Mouse (Mus musculus) limb, embryonic 14.5 days (tissue): ENCODE data around the gene Prr12. TPM values are rescaled to one million over a fixed set of nuclear protein-coding genes. Genes with fewer than 3 reads are reported as not detected.
"Not testable (repeated sequence)": the region's sequence is repeated elsewhere in the genome, so short reads cannot be mapped to it uniquely, and the experiment has no call there.

ENCODE experiments used
- ATAC-seq: fragments of 200-750 bp; cut with Nextera tagmentation; 2 replicates; pipeline ENCODE4 v1.8.0; 2017; ENCODE audit warnings: low read depth, moderate number of reproducible peaks, moderate TSS enrichment; ENCODE audit not compliant: low FRiP score
- DNase-seq: peaks from one replicate; pipeline ENCODE4 v3.0.0-alpha.2; 2015; ENCODE audit warnings: low spot score
- H3K27ac ChIP-seq: fragments of 300-500 bp; sonication (generic); replicated peaks from 2 replicates; pipeline ENCODE4 v1.5.1; 2014; ENCODE audit warnings: low read depth, mild to moderate bottlenecking, low read length, moderate library complexity, mixed read lengths
- H3K27me3 ChIP-seq: fragments of 300-500 bp; sonication (generic); 2 replicates; pipeline ENCODE4 v1.6.1; 2014; ENCODE audit warnings: low read length, mixed read lengths; ENCODE audit not compliant: control insufficient read depth, insufficient read depth
- H3K36me3 ChIP-seq: fragments of 300-500 bp; sonication (generic); 2 replicates; pipeline ENCODE4 v1.6.1; 2014; ENCODE audit warnings: mild to moderate bottlenecking, low read length, moderate library complexity, mixed read lengths; ENCODE audit not compliant: control insufficient read depth, insufficient read depth
- H3K4me1 ChIP-seq: fragments of 300-500 bp; sonication (generic); 2 replicates; pipeline ENCODE4 v1.6.1; 2014; ENCODE audit warnings: antibody characterized with exemption, low read length, mixed read lengths; ENCODE audit not compliant: control insufficient read depth, insufficient read depth
- H3K4me2 ChIP-seq: fragments of 300-500 bp; sonication (generic); replicated peaks from 2 replicates; pipeline ENCODE4 v1.6.1; 2014; ENCODE audit warnings: low read depth, mild to moderate bottlenecking, low read length, moderate library complexity; ENCODE audit not compliant: severe bottlenecking
- H3K4me3 ChIP-seq: fragments of 300-500 bp; sonication (generic); replicated peaks from 2 replicates; pipeline ENCODE4 v1.5.1; 2014; ENCODE audit warnings: low read length
- H3K9ac ChIP-seq: fragments of 300-500 bp; sonication (generic); 2 replicates; pipeline ENCODE4 v1.6.1; 2014; ENCODE audit warnings: mild to moderate bottlenecking, low read depth, low read length, moderate library complexity; ENCODE audit not compliant: severe bottlenecking
- H3K9me3 ChIP-seq: fragments of 300-500 bp; sonication (generic); 2 replicates; pipeline ENCODE4 v1.6.1; 2016; ENCODE audit warnings: low read length; ENCODE audit not compliant: control insufficient read depth
- POLR2A ChIP-seq: fragments of 200-500 bp; IDR thresholded peaks from 2 replicates; pipeline ENCODE4 v1.8.0; 2012; ENCODE audit warnings: inconsistent platforms, mild to moderate bottlenecking, moderate library complexity, borderline replicate concordance; ENCODE audit not compliant: insufficient read depth, insufficient read length; ENCODE audit errors: extremely low read depth
- WGBS: fragments of 180-500 bp; shearing (Covaris S2); extraction: QIAGEN DNeasy Blood & Tissue Kit; methylation state at CpG from one replicate; pipeline ENCODE4 v1.1.7; 2014; 5-methylcytosine and 5-hydroxymethylcytosine counted together
- polyA plus RNA-seq, 2 experiments: library from polyadenylated mRNA; depleted of rRNA in 1 of 2; stranded (reverse) in 1 of 2; unstranded in 1 of 2; fragments of >200 nt; fragmentation: Nextera tagmentation in 1 of 2; extraction: Ambion mirVana in 1 of 2; gene quantifications; 2 replicates each; pipeline versions ENCODE4 v1.2.1 to v1.2.3; 2012 to 2014

The Prr12 gene
- polyA plus RNA-seq (2012; rRNA removed) = 25.2 and 26.8 TPM in 2 replicates
- 16.0 and 19.6 TPM in 2 replicates for polyA plus RNA-seq (2014; fragmentation: Nextera tagmentation; extraction: Ambion mirVana)

DNA sequence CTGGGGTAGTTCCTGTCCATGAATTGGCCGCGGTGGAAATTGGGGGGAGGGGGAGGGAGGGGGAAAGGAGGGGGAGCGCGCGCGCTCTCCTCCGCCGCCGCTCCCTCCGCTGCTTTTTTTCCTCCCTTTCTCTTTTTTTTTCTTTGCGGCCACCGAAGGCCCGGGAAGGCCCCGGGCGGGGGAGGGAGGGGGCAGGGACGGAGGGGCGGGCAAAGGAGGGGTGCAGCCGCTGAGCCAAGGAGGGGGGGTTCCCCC, at the start of gene Prr12:
Gene Prr12, minus strand, starts transcription at position 20 of the 255 bp plus-strand sequence.
- Histone ChIP-seq H3K4me3 (peak within 1 kb of the TSS; percentile 92), H3K9ac (peak within 1 kb of the TSS; percentile 90), H3K9me3 (no peaks in the 10 kb centered on the region), H3K27ac (peak within 1 kb of the TSS; percentile 98), H3K4me1 (peaks cover 7% of the 10 kb centered on the region; the same call in 1 of the 2 replicates), H3K36me3 (peaks cover 30% of the 10 kb centered on the region), H3K27me3 (no peaks in the 10 kb centered on the region), H3K4me2 (peak within 1 kb of the TSS; percentile 96)
- peak; percentile 10; the same call in 1 of the 2 replicates for ATAC-seq
- DNase-seq = peak; percentile 69
- no peak for TF ChIP-seq POLR2A
- WGBS = 0% methylated on average over 8 of the region's 18 CpGs

- no peak overlapping the region for H3K9ac ChIP-seq
- H3K27me3 ChIP-seq = no peaks in the 10 kb centered on the region
- ATAC-seq (no peak), DNase-seq (no peak)
- peaks cover 4% of the 10 kb centered on the region; the same call in 1 of the 2 replicates for H3K36me3 ChIP-seq
- H3K4me2 ChIP-seq = no peak overlapping the region; the same call in 1 of the 2 replicates
- TF ChIP-seq POLR2A = no peak
- H3K4me1 ChIP-seq = peaks cover 21% of the 10 kb centered on the region
- H3K4me3 ChIP-seq = no peak overlapping the region
- no peaks in the 10 kb centered on the region for H3K9me3 ChIP-seq
- H3K27ac ChIP-seq = no peak overlapping the region
- WGBS = 90% methylated on average over 11 of the region's 11 CpGs
Measured at GRCm38 (mm10) chr7:45102441-45102840, 49.8 kb upstream of the Prr12 start.

GRCm38 (mm10) chr7:45100046-45100445, 47.4 kb upstream of the Prr12 start:
- H3K36me3 ChIP-seq = peaks cover 6% of the 10 kb centered on the region; the same call in 1 of the 2 replicates
- ATAC-seq (no peak), DNase-seq (no peak)
- H3K4me2 ChIP-seq = no peak overlapping the region
- WGBS = 91% methylated on average over 6 of the region's 6 CpGs
- H3K4me1 ChIP-seq = peaks cover 21% of the 10 kb centered on the region
- H3K4me3 ChIP-seq = no peak overlapping the region
- H3K27me3 ChIP-seq = no peaks in the 10 kb centered on the region
- no peak overlapping the region for H3K9ac ChIP-seq
- no peaks in the 10 kb centered on the region for H3K9me3 ChIP-seq
- no peak overlapping the region for H3K27ac ChIP-seq
- TF ChIP-seq POLR2A = no peak

GRCm38 (mm10) chr7:45098541-45099240, 46.0 kb upstream of the Prr12 start:
- Histone ChIP-seq H3K27ac (no peak overlapping the region), H3K4me3 (no peak overlapping the region), H3K36me3 (peaks cover 6% of the 10 kb centered on the region; the same call in 1 of the 2 replicates), H3K4me1 (peaks cover 17% of the 10 kb centered on the region), H3K9ac (no peak overlapping the region), H3K4me2 (no peak overlapping the region), H3K27me3 (no peaks in the 10 kb centered on the region), H3K9me3 (no peaks in the 10 kb centered on the region)
- TF ChIP-seq POLR2A = no peak
- 87% methylated on average over 8 of the region's 8 CpGs for WGBS
- no peak for ATAC-seq
- DNase-seq = no peak

DNA sequence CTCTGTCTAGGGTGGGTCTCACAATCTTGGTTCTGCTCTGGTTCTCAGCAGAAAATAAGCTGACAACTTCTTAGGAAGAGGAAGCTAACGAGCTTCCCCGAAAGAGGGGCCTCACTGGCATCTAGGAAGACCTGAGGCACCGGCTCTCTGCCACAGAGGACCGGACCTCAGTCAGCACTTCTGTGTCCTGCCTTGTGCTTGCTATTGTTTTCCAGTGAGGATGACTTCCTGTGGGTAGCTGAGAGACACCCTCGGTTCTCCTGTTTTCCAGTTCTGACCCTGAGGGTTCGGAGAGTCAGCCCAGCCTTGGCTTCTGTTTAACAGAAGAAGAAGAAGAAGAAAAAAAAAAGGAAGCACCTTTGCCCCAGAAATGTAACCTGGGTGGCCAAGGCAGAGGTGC, 44.8 kb upstream of the Prr12 start:
- H3K4me2 ChIP-seq = no peak overlapping the region
- no peaks in the 10 kb centered on the region for H3K9me3 ChIP-seq
- no peak for DNase-seq
- H3K27me3 ChIP-seq = no peaks in the 10 kb centered on the region
- WGBS = 63% methylated on average over 6 of the region's 6 CpGs
- no peak overlapping the region for H3K27ac ChIP-seq
- TF ChIP-seq POLR2A = no peak
- peaks cover 14% of the 10 kb centered on the region for H3K4me1 ChIP-seq
- H3K4me3 ChIP-seq = no peak overlapping the region
- peaks cover 6% of the 10 kb centered on the region; the same call in 1 of the 2 replicates for H3K36me3 ChIP-seq
- ATAC-seq = no peak
- H3K9ac ChIP-seq = no peak overlapping the region

DNA sequence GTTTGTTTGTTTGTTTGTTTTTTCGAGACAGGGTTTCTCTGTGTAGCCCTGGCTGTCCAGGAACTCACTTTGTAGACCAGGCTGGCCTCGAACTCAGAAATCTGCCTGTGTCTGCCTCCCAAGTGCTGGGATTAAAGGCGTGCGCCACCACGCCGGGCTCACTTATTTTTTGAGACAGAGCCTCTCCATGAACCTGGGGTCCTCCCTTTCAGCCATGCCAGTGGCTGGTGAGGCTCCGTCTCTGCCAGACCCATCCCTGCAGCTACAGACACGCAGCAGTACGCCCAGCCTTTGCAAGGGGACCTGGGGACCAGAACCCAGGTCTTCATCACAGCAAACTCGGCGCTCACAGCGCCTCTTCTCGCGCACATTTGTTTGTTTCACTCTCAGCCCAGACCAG, 43.3 kb upstream of the Prr12 start:
- H3K4me1 ChIP-seq = peaks cover 13% of the 10 kb centered on the region
- H3K4me2 ChIP-seq, DNase-seq, H3K9ac ChIP-seq, H3K27me3 ChIP-seq, H3K27ac ChIP-seq, H3K4me3 ChIP-seq, ATAC-seq, H3K9me3 ChIP-seq, H3K36me3 ChIP-seq: not testable (repeated sequence)
- 95% methylated on average over 14 of the region's 14 CpGs for WGBS
